Mouse (Mus musculus): ENCODE measurements around the gene Atp6v0c. TPM values are rescaled to one million over a fixed set of nuclear protein-coding genes. Genes with fewer than 3 reads are reported as not detected.

Atp6v0c gene
- polyA plus RNA-seq, 1 experiment from 2014 or later: 627 TPM

DNA sequence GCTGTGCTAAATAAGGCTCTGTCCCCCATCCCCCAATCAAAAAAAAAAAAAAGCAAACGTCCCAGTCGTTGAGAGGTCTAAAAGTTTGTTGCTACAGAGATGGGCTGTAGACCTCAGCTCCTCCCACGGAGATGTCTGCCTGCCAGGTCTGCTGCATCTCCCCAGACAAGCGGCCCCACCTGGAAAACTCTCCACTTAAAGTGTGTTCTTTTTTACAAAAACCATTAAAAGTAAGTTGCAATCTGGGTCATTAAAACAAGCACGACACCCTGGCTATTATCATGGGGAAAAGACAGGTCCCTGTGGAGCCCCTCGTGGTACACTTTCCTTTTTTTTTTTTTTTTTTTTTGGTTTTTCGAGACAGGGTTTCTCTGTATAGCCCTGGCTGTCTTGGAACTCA is 18.1 kb downstream of the Atp6v0c start:
- WGBS: 14% methylated on average over 7 of the region's 7 CpGs
- H3K4me3 ChIP-seq (ENCODE audit: low read depth, low read length): peak overlapping the region; percentile 39

GRCm38 (mm10) chr17:24150824-24151223 is 18.7 kb downstream of the Atp6v0c start, which contains the start of gene Pdpk1:
Gene Pdpk1 (minus strand): TSS chr17:24150924.
- Histone ChIP-seq H3K9me3 (ENCODE audit: control insufficient read depth, low read length) (no peaks in the 10 kb centered on the region), H3K27ac (replicated peaks) (0 out of 2 replicates have a peak within 1 kb of the TSS, but pooled peaks have one; percentile 24), H3K4me1 (replicated peaks; ENCODE audit: control insufficient read depth, insufficient read depth) (no peaks in the 10 kb centered on the region), H3K4me3 (ENCODE audit: low read depth, low read length) (peak within 1 kb of the TSS; percentile 39), H3K9ac (ENCODE audit: low read length) (peak within 1 kb of the TSS; percentile 55), H3K27me3 (ENCODE audit: control insufficient read depth, insufficient read depth, low read length) (no peaks in the 10 kb centered on the region), H3K36me3 (ENCODE audit: control insufficient read depth, insufficient read depth, low read length) (no peaks in the 10 kb centered on the region; the same call in 1 of the 2 replicates), H3K4me2 (replicated peaks; ENCODE audit: low read depth) (peak within 1 kb of the TSS; percentile 79)
- WGBS: 80% methylated on average over 2 of the region's 2 CpGs
- no peak for DNase-seq (ENCODE audit: low spot score)
- ATAC-seq (ENCODE audit: low FRiP score, low TSS enrichment): no peak
- TF ChIP-seq EP300 (optimal IDR thresholded peaks at IDR 0.05) (no peak), CTCF (IDR thresholded peaks at IDR 0.05; ENCODE audit: low read depth) (no peak)

More for the DNA sequence above, 18.1 kb downstream of the Atp6v0c start:
- ATAC-seq (ENCODE audit: low FRiP score, low TSS enrichment) (no peak), DNase-seq (ENCODE audit: low spot score) (no peak)
- no peaks in the 10 kb centered on the region for H3K4me1 ChIP-seq (replicated peaks; ENCODE audit: control insufficient read depth, insufficient read depth)
- H3K4me2 ChIP-seq (replicated peaks; ENCODE audit: low read depth): peak overlapping the region; percentile 79
- 0 out of 2 replicates have a peak overlapping the region, but pooled peaks have one; percentile 24 for H3K27ac ChIP-seq (replicated peaks)
- 0 out of 2 replicates have a peak overlapping the region, but pooled peaks have one; percentile 55 for H3K9ac ChIP-seq (ENCODE audit: low read length)
- no peaks in the 10 kb centered on the region for H3K9me3 ChIP-seq (ENCODE audit: control insufficient read depth, low read length)
- no peaks in the 10 kb centered on the region for H3K27me3 ChIP-seq (ENCODE audit: control insufficient read depth, insufficient read depth, low read length)
- TF ChIP-seq EP300 (optimal IDR thresholded peaks at IDR 0.05): no peak
- TF ChIP-seq CTCF (IDR thresholded peaks at IDR 0.05; ENCODE audit: low read depth): no peak
- no peaks in the 10 kb centered on the region; the same call in 1 of the 2 replicates for H3K36me3 ChIP-seq (ENCODE audit: control insufficient read depth, insufficient read depth, low read length)

DNA sequence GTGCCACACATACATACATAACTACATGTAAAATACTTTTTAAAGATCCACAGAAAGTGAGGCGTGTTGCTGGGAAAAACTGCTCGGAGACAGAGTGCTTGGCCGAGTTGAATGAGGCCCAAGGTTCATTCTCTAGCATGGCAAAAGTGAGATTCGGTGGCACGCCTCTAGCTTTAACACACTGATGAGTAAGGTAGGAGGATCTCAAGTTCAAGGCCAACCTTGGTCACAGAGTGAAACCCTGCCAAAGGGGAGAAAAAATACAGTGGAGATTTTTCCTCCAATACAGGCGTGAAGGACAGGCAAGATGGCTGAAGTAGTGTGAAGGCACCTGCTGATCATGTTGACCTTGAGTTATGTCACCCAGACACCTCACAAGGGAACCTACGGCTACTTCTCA is 20.1 kb downstream of the Atp6v0c start:
- H3K36me3 ChIP-seq (ENCODE audit: control insufficient read depth, insufficient read depth, low read length): no peaks in the 10 kb centered on the region
- no peaks in the 10 kb centered on the region for H3K27me3 ChIP-seq (ENCODE audit: control insufficient read depth, insufficient read depth, low read length)
- no peaks in the 10 kb centered on the region for H3K4me1 ChIP-seq (replicated peaks; ENCODE audit: control insufficient read depth, insufficient read depth)
- DNase-seq (ENCODE audit: low spot score) (no peak), ATAC-seq (ENCODE audit: low FRiP score, low TSS enrichment) (no peak)
- H3K9ac ChIP-seq (ENCODE audit: low read length): no peak overlapping the region
- no peak overlapping the region for H3K4me3 ChIP-seq (ENCODE audit: low read depth, low read length)
- H3K9me3 ChIP-seq (ENCODE audit: control insufficient read depth, low read length): no peaks in the 10 kb centered on the region
- WGBS: 88% methylated on average over 7 of the region's 7 CpGs
- H3K27ac ChIP-seq (replicated peaks): no peak overlapping the region
- H3K4me2 ChIP-seq (replicated peaks; ENCODE audit: low read depth): no peak overlapping the region
- TF ChIP-seq CTCF (IDR thresholded peaks at IDR 0.05; ENCODE audit: low read depth) (no peak), EP300 (optimal IDR thresholded peaks at IDR 0.05) (no peak)

DNA sequence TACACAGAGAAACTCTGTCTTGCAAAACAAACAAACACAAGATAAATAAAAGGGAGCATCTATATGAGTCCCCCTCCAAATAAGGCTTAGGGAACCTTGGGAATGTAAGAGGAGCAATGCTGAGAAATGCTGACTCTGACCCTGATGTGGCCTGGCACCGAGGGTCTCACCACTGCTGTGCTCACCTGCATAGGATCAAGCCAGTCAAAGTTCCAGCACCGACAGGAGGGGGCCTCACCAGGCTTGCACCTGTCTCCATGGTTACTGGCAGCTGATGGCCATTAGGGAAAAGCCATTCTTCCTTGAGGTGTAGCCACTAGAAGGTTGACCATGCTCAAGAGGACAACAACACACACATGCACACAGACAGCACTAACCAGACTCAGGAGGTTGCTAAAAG is 26.6 kb downstream of the Atp6v0c start:
- Histone ChIP-seq H3K27ac (replicated peaks) (no peak overlapping the region), H3K4me2 (replicated peaks; ENCODE audit: low read depth) (no peak overlapping the region), H3K4me1 (replicated peaks; ENCODE audit: control insufficient read depth, insufficient read depth) (peaks cover 4% of the 10 kb centered on the region; the same call in 1 of the 2 replicates), H3K9ac (ENCODE audit: low read length) (no peak overlapping the region), H3K36me3 (ENCODE audit: control insufficient read depth, insufficient read depth, low read length) (no peaks in the 10 kb centered on the region), H3K27me3 (ENCODE audit: control insufficient read depth, insufficient read depth, low read length) (no peaks in the 10 kb centered on the region), H3K4me3 (ENCODE audit: low read depth, low read length) (no peak overlapping the region), H3K9me3 (ENCODE audit: control insufficient read depth, low read length) (no peaks in the 10 kb centered on the region)
- TF ChIP-seq EP300 (optimal IDR thresholded peaks at IDR 0.05) (no peak), CTCF (IDR thresholded peaks at IDR 0.05; ENCODE audit: low read depth) (no peak)
- DNase-seq (ENCODE audit: low spot score): no peak
- 33% methylated on average over 2 of the region's 2 CpGs for WGBS
- no peak for ATAC-seq (ENCODE audit: low FRiP score, low TSS enrichment)

- peak overlapping the region; percentile 76 for H3K4me2 ChIP-seq (replicated peaks; ENCODE audit: low read depth)
- H3K9me3 ChIP-seq (ENCODE audit: control insufficient read depth, low read length): no peaks in the 10 kb centered on the region
- peaks cover 4% of the 10 kb centered on the region; the same call in 1 of the 2 replicates for H3K4me1 ChIP-seq (replicated peaks; ENCODE audit: control insufficient read depth, insufficient read depth)
- peak; percentile 98 for DNase-seq (ENCODE audit: low spot score)
- ATAC-seq (ENCODE audit: low FRiP score, low TSS enrichment): peak; percentile 98
- WGBS: under 1% methylated on average over 42 of the region's 57 CpGs
- H3K4me3 ChIP-seq (ENCODE audit: low read depth, low read length): peak overlapping the region; percentile 99
- H3K27ac ChIP-seq (replicated peaks): peak overlapping the region; percentile 96
- no peak for TF ChIP-seq EP300 (optimal IDR thresholded peaks at IDR 0.05)
- TF ChIP-seq CTCF (IDR thresholded peaks at IDR 0.05; ENCODE audit: low read depth): no peak
- no peaks in the 10 kb centered on the region for H3K36me3 ChIP-seq (ENCODE audit: control insufficient read depth, insufficient read depth, low read length)
- peak overlapping the region; percentile 93 for H3K9ac ChIP-seq (ENCODE audit: low read length)
- no peaks in the 10 kb centered on the region for H3K27me3 ChIP-seq (ENCODE audit: control insufficient read depth, insufficient read depth, low read length)
These were observed 28.0 kb downstream of the Atp6v0c start for GRCm38 (mm10) chr17:24141425-24141920.

- H3K36me3 ChIP-seq (ENCODE audit: control insufficient read depth, insufficient read depth, low read length): no peaks in the 10 kb centered on the region
- no peak for TF ChIP-seq CTCF (IDR thresholded peaks at IDR 0.05; ENCODE audit: low read depth)
- no peak for TF ChIP-seq EP300 (optimal IDR thresholded peaks at IDR 0.05)
- 1% methylated on average over 38 of the region's 43 CpGs for WGBS
- no peaks in the 10 kb centered on the region for H3K9me3 ChIP-seq (ENCODE audit: control insufficient read depth, low read length)
- DNase-seq (ENCODE audit: low spot score) (no peak), ATAC-seq (ENCODE audit: low FRiP score, low TSS enrichment) (peak; percentile 75)
- peak overlapping the region; percentile 96 for H3K27ac ChIP-seq (replicated peaks)
- H3K9ac ChIP-seq (ENCODE audit: low read length): peak overlapping the region; percentile 93
- H3K4me3 ChIP-seq (ENCODE audit: low read depth, low read length): peak overlapping the region; percentile 99
- no peaks in the 10 kb centered on the region for H3K27me3 ChIP-seq (ENCODE audit: control insufficient read depth, insufficient read depth, low read length)
- H3K4me1 ChIP-seq (replicated peaks; ENCODE audit: control insufficient read depth, insufficient read depth): peaks cover 4% of the 10 kb centered on the region; the same call in 1 of the 2 replicates
- peak overlapping the region; percentile 76 for H3K4me2 ChIP-seq (replicated peaks; ENCODE audit: low read depth)
These were observed 28.6 kb downstream of the Atp6v0c start for GRCm38 (mm10) chr17:24140845-24141424.
